Mouse (Mus musculus): ENCODE measurements around the gene Kcna2.

DNA sequence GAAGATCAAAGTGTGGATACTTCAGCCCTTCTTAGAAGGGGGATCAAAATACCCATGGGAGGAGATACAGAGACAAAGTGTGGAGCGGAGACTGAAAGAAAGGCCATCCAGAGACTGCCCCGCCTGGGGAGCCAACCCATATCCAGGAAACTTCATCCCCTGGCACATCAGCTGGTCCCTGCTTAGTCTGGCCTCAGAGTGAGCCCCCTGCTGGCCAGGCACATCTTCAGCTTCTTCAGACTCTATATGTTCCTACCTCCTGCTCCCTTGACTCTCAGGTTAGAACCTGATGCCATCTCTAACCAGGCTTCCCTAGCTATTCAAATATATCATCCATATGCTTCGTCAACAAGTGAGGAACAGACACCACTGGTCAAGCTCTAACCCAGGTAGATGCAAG is 48.1 kb downstream of the Kcna2 start:
- TF ChIP-seq CTCF (IDR thresholded peaks at IDR 0.05; ENCODE audit: control insufficient read depth, insufficient read depth, insufficient read length) (peak; percentile 12), MAX (IDR thresholded peaks at IDR 0.05) (no peak), MYOD1 (IDR thresholded peaks at IDR 0.05; ENCODE audit: control insufficient read depth, insufficient read length, low read depth) (no peak), FOSL1 (IDR thresholded peaks at IDR 0.05; ENCODE audit: insufficient read depth, low read length, poor library complexity, severe bottlenecking) (no peak), MYOG (IDR thresholded peaks at IDR 0.05; ENCODE audit: control insufficient read depth, extremely low read depth, insufficient read length) (no peak), USF1 (IDR thresholded peaks at IDR 0.05; ENCODE audit: low read depth) (no peak), CEBPB (IDR thresholded peaks at IDR 0.05; ENCODE audit: low read depth) (no peak)

Measured in C2C12 (cell line).